Mouse (Mus musculus) G1E (cell line): ENCODE data around the gene Selenow.

Experiments used
- CTCF ChIP-seq: IDR thresholded peaks from 2 replicates; pipeline ENCODE4 v1.5.1; 2012; ENCODE audit warnings: low read depth, low read length, inconsistent platforms, mixed read lengths
- GATA1 ChIP-seq: IDR thresholded peaks from 2 replicates; pipeline ENCODE4 v1.6.1; 2012; ENCODE audit warnings: borderline replicate concordance, low read length, inconsistent platforms, mixed read lengths
- GATA2 ChIP-seq: IDR thresholded peaks from 2 replicates; pipeline ENCODE4 v1.6.1; 2012; ENCODE audit warnings: low read depth, low read length, inconsistent platforms, borderline replicate concordance
- POLR2AphosphoS5 ChIP-seq: IDR thresholded peaks from 2 replicates; pipeline ENCODE4 v1.6.1; 2012; ENCODE audit warnings: low read depth, low read length, inconsistent platforms; ENCODE audit not compliant: insufficient replicate concordance
- TAL1 ChIP-seq: conservative IDR thresholded peaks from 2 replicates; pipeline ENCODE4 v1.6.1; 2012; ENCODE audit warnings: low read depth, low read length, inconsistent platforms, mixed read lengths

GRCm38 (mm10) chr7:15910521-15910920 lies 11.7 kb downstream of the Selenow start:
- TF ChIP-seq GATA1 (no peak), CTCF (no peak), POLR2AphosphoS5 (no peak), GATA2 (no peak), TAL1 (no peak)
